Mouse (Mus musculus): ENCODE data around the gene BC030870. TPM values are rescaled to one million over a fixed set of nuclear protein-coding genes. Genes with fewer than 3 reads are reported as not detected.

Gene BC030870
- polyA plus RNA-seq, 2 experiments, result 0.12 TPM; not detected in 1

- 36% methylated on average over 5 of the region's 5 CpGs for WGBS
- Histone ChIP-seq H3K27ac (replicated peaks; ENCODE audit: low read depth, low read length) (no peak overlapping the region), H3K4me2 (replicated peaks; ENCODE audit: low read depth, low read length, severe bottlenecking) (no peak overlapping the region), H3K9ac (ENCODE audit: low read depth, low read length, severe bottlenecking) (no peak overlapping the region), H3K9me3 (ENCODE audit: control insufficient read depth, low read length) (no peaks in the 10 kb centered on the region), H3K4me3 (replicated peaks; ENCODE audit: low read length) (no peak overlapping the region), H3K4me1 (ENCODE audit: control insufficient read depth, insufficient read depth, low read length) (no peaks in the 10 kb centered on the region), H3K27me3 (ENCODE audit: control insufficient read depth, insufficient read depth, low read length) (no peaks in the 10 kb centered on the region), H3K36me3 (ENCODE audit: control insufficient read depth, insufficient read depth, low read length) (no peaks in the 10 kb centered on the region)
- TF ChIP-seq POLR2A (IDR thresholded peaks at IDR 0.05; ENCODE audit: borderline replicate concordance, extremely low read depth, insufficient read depth, insufficient read length), result no peak
- DNase-seq (ENCODE audit: low spot score) (peak; percentile 79), ATAC-seq (ENCODE audit: low FRiP score, low read depth) (peak; percentile 76)
Observed at GRCm38 (mm10) chr8:65110285-65110691, 19.1 kb downstream of the BC030870 start.

- no peaks in the 10 kb centered on the region for H3K9me3 ChIP-seq (ENCODE audit: control insufficient read depth, low read length)
- DNase-seq (ENCODE audit: low spot score) (no peak), ATAC-seq (ENCODE audit: low FRiP score, low read depth) (no peak)
- H3K36me3 ChIP-seq (ENCODE audit: control insufficient read depth, insufficient read depth, low read length), result no peaks in the 10 kb centered on the region
- no peak overlapping the region for H3K4me3 ChIP-seq (replicated peaks; ENCODE audit: low read length)
- no peak overlapping the region for H3K27ac ChIP-seq (replicated peaks; ENCODE audit: low read depth, low read length)
- WGBS, result 66% methylated on average over 6 of the region's 6 CpGs
- H3K9ac ChIP-seq (ENCODE audit: low read depth, low read length, severe bottlenecking), result no peak overlapping the region
- no peaks in the 10 kb centered on the region for H3K4me1 ChIP-seq (ENCODE audit: control insufficient read depth, insufficient read depth, low read length)
- no peak for TF ChIP-seq POLR2A (IDR thresholded peaks at IDR 0.05; ENCODE audit: borderline replicate concordance, extremely low read depth, insufficient read depth, insufficient read length)
- no peak overlapping the region for H3K4me2 ChIP-seq (replicated peaks; ENCODE audit: low read depth, low read length, severe bottlenecking)
- H3K27me3 ChIP-seq (ENCODE audit: control insufficient read depth, insufficient read depth, low read length), result no peaks in the 10 kb centered on the region
Observed at GRCm38 (mm10) chr8:65108936-65109335, 20.4 kb downstream of the BC030870 start.

- H3K4me2 ChIP-seq (replicated peaks; ENCODE audit: low read depth, low read length, severe bottlenecking), result no peak overlapping the region
- ATAC-seq (ENCODE audit: low FRiP score, low read depth), result no peak
- WGBS, result 93% methylated on average over 25 of the region's 25 CpGs
Observed at GRCm38 (mm10) chr8:65107936-65108718, 21.2 kb downstream of the BC030870 start.

GRCm38 (mm10) chr8:65104041-65104440 is 25.3 kb downstream of the BC030870 start:
- H3K4me3 ChIP-seq (replicated peaks; ENCODE audit: low read length), result no peak overlapping the region
- H3K9me3 ChIP-seq (ENCODE audit: control insufficient read depth, low read length), result no peaks in the 10 kb centered on the region
- H3K4me1 ChIP-seq (ENCODE audit: control insufficient read depth, insufficient read depth, low read length), result no peaks in the 10 kb centered on the region
- WGBS, result 75% methylated on average over 4 of the region's 4 CpGs
- H3K27me3 ChIP-seq (ENCODE audit: control insufficient read depth, insufficient read depth, low read length), result no peaks in the 10 kb centered on the region
- TF ChIP-seq POLR2A (IDR thresholded peaks at IDR 0.05; ENCODE audit: borderline replicate concordance, extremely low read depth, insufficient read depth, insufficient read length), result no peak
- DNase-seq (ENCODE audit: low spot score), result no peak
- no peaks in the 10 kb centered on the region for H3K36me3 ChIP-seq (ENCODE audit: control insufficient read depth, insufficient read depth, low read length)
- no peak overlapping the region for H3K27ac ChIP-seq (replicated peaks; ENCODE audit: low read depth, low read length)
- H3K9ac ChIP-seq (ENCODE audit: low read depth, low read length, severe bottlenecking), result no peak overlapping the region
- H3K4me2 ChIP-seq (replicated peaks; ENCODE audit: low read depth, low read length, severe bottlenecking), result no peak overlapping the region
- ATAC-seq (ENCODE audit: low FRiP score, low read depth), result no peak

More at GRCm38 (mm10) chr8:65107936-65108718, 21.2 kb downstream of the BC030870 start:
- Histone ChIP-seq H3K36me3 (ENCODE audit: control insufficient read depth, insufficient read depth, low read length) (no peaks in the 10 kb centered on the region), H3K9me3 (ENCODE audit: control insufficient read depth, low read length) (no peaks in the 10 kb centered on the region), H3K4me1 (ENCODE audit: control insufficient read depth, insufficient read depth, low read length) (no peaks in the 10 kb centered on the region), H3K27me3 (ENCODE audit: control insufficient read depth, insufficient read depth, low read length) (no peaks in the 10 kb centered on the region), H3K4me3 (replicated peaks; ENCODE audit: low read length) (no peak overlapping the region), H3K27ac (replicated peaks; ENCODE audit: low read depth, low read length) (no peak overlapping the region), H3K9ac (ENCODE audit: low read depth, low read length, severe bottlenecking) (no peak overlapping the region)
- DNase-seq (ENCODE audit: low spot score), result no peak
- TF ChIP-seq POLR2A (IDR thresholded peaks at IDR 0.05; ENCODE audit: borderline replicate concordance, extremely low read depth, insufficient read depth, insufficient read length), result no peak

- 87% methylated on average over 7 of the region's 7 CpGs for WGBS
- Histone ChIP-seq H3K4me3 (replicated peaks; ENCODE audit: low read length) (no peak overlapping the region), H3K9ac (ENCODE audit: low read depth, low read length, severe bottlenecking) (no peak overlapping the region), H3K36me3 (ENCODE audit: control insufficient read depth, insufficient read depth, low read length) (no peaks in the 10 kb centered on the region), H3K9me3 (ENCODE audit: control insufficient read depth, low read length) (no peaks in the 10 kb centered on the region), H3K27ac (replicated peaks; ENCODE audit: low read depth, low read length) (no peak overlapping the region), H3K27me3 (ENCODE audit: control insufficient read depth, insufficient read depth, low read length) (no peaks in the 10 kb centered on the region), H3K4me1 (ENCODE audit: control insufficient read depth, insufficient read depth, low read length) (no peaks in the 10 kb centered on the region), H3K4me2 (replicated peaks; ENCODE audit: low read depth, low read length, severe bottlenecking) (no peak overlapping the region)
- TF ChIP-seq POLR2A (IDR thresholded peaks at IDR 0.05; ENCODE audit: borderline replicate concordance, extremely low read depth, insufficient read depth, insufficient read length), result no peak
- ATAC-seq (ENCODE audit: low FRiP score, low read depth), result no peak
- no peak for DNase-seq (ENCODE audit: low spot score)
Observed at GRCm38 (mm10) chr8:65103632-65104031, 25.7 kb downstream of the BC030870 start.

Measured in limb, embryonic 14.5 days (tissue).